16 mouse cellular contexts compared by ENCODE assay signal in the genomic region with DNA sequence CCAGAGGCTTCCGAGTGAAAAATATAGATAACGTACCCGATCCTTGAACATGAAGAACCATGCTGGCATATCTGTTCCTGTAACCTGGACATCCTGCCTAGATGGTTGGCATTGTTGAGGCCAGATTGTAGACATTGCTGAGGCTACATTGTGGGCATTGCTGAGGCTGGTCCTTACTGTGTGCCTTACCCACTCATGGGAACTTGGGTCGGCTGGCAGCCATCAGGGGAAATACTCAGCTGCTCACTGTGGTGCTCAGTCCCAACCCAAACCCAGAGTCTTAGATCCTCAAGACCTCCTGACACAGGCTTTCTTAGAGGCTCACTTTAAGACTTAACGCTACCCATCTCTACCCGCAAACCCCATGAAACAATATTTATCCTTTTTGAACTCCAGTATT.
"Had no signal": no experiment of that assay in that cellular context is flagged by ENCODE, and none has a peak within 500 bp of the region (broad histone marks: within the 10 kb centered on the region; RNA-seq: fewer than 3 reads in every experiment).

No protein-coding gene starts in this region.

- H3K4me2 ChIP-seq: neural tube, embryonic 13.5 days; neural tube, embryonic 15.5 days; stomach, embryonic 15.5 days had no signal

- H3K27ac ChIP-seq: neural tube, embryonic 13.5 days; neural tube, embryonic 15.5 days; stomach, embryonic 15.5 days; stomach, postnatal 0 days had no signal

- H3K27me3 ChIP-seq: neural tube, embryonic 13.5 days; neural tube, embryonic 15.5 days; stomach, embryonic 15.5 days had no signal

- H3K36me3 ChIP-seq: neural tube, embryonic 13.5 days; neural tube, embryonic 15.5 days; stomach, embryonic 15.5 days had no signal

- DNase-seq: retina, postnatal 1 day; right cerebral cortex, adult 18-20 months; right cerebral cortex, postnatal 14 days; right cerebral cortex, postnatal 25 days; right cerebral cortex, postnatal 4 days; spleen, adult 18-20 months; thymus, adult 18-20 months; thymus, adult 2 months; thymus, postnatal 14 days; thymus, postnatal 25 days; thymus, postnatal 36 days; thymus, postnatal 4 days had no signal

- H3K4me3 ChIP-seq: neural tube, embryonic 13.5 days; neural tube, embryonic 15.5 days; stomach, embryonic 15.5 days had no signal
